Mouse (Mus musculus) thymus, postnatal 10 days (tissue): ENCODE measurements around the gene Rsbn1l.
A peak's percentile ranks its signal among the peaks of the same experiment; 100 is the strongest.
"Not testable (repeated sequence)": the region's sequence is repeated elsewhere in the genome, so short reads cannot be mapped to it uniquely, and the experiment has no call there.

Source experiments
- DNase-seq, 2 experiments: peaks; one replicate each; pipeline ENCODE4 v3.0.0; 2021; ENCODE audit warnings: low spot score in 2 of 2

The Rsbn1l gene

GRCm38 (mm10) chr5:20950516-20950854 lies 5.7 kb downstream of the Rsbn1l start:
- no peak for DNase-seq

GRCm38 (mm10) chr5:20950093-20950492 lies 6.1 kb downstream of the Rsbn1l start:
- DNase-seq = no peak

DNA sequence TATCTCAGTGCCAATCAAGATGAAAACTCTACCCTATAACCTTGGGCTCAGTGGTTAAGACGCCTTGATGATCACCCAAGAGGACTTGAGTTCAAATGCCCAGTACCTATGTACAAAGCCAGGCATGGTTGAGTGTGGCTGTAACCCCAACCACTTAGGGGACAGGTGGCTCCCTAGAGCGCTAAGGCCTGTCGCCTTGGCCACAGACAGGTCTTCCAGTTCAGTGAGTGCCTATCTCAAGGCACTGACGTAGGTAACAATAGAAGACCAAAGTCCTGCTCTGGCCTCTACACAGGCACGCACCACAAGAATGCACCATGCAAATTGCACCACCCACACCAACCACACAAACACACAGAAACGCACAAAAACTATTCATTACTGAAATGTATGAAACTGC lies 9.3 kb downstream of the Rsbn1l start:
- DNase-seq = no peak

GRCm38 (mm10) chr5:20944961-20945748 lies 11.0 kb downstream of the Rsbn1l start:
- DNase-seq = peak; percentile 25 to 46

DNA sequence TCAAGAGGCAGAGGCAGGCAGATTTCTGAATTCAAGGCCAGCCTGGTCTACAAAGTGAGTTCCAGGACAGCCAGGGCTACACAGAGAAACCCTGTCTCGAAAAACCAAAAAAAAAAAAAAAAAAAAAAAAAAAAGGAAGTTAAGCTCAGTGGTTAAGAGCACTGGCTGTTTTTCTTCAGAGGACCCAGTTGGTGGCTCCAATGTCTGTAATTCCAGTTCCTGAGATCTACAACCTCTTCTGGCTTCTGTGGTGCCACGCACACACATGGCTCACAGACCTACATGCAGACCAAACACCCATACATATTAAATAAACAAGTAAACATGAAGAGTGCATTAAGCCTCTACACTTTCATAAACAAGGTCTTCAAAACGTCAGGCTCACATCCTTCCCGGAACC lies 12.4 kb downstream of the Rsbn1l start:
- not testable (repeated sequence) for DNase-seq

DNA sequence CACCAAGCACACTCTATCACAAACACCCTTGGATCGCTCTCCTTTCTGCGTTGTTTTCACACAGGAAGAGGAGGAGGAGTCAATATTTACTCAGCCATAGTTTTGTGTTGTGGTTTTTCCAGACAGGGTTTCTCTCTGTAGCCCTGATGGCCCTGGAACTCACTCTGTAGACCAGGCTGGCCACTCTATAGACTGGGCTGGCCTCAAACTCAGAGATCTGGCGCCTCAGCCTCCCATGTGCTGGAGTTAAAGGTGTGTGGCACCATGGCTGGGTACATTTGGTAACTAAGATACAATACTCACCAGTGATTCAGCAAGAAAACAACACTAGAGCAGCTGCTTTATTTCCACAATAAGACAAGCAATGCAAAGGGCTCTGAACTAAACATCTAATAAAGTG lies 13.7 kb downstream of the Rsbn1l start:
- no peak for DNase-seq

DNA sequence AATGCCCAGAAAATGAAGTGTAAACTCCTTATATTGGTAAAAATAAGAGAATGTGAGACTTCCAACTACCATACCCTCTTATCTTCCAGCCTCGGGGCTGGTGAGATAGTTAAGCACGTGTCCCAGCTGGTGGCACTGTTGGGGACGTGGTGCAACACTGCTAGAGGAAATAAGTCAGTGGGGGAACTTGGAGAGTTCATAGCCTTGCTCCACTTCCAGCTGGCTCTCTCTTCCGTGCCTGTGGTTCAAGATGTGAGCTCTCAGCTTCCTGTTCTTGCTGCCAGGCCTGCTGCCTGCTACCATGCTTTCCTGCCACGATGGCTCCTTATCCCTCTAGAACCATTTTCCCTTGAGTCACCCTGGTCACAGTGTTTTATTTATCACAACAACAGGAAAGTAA lies 15.0 kb downstream of the Rsbn1l start:
- peak; percentile 56 to 58 for DNase-seq

GRCm38 (mm10) chr5:20940696-20941095 lies 15.5 kb downstream of the Rsbn1l start:
- no peak for DNase-seq

GRCm38 (mm10) chr5:20940040-20940571 lies 16.1 kb downstream of the Rsbn1l start:
- no peak for DNase-seq

GRCm38 (mm10) chr5:20938523-20938922 lies 17.7 kb downstream of the Rsbn1l start:
- no peak for DNase-seq

DNA sequence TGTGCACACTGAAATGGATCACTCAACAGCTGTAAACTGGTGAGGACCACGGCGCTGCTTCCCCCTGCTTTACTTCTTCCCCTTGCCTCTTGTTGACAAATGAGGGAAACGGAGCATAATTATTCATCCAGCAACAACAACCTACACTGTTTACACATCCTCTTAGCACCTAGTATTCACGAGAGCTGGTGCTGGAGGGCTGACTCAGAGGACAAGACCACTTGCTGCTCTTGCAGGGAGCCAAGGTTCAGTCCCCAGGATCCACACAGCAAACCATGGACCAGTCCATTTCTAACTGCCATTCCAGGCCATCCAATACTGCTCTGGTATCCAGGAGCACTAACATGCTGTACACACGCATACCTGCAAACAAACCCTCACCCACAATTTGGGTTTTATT lies 20.3 kb downstream of the Rsbn1l start:
- DNase-seq = no peak

GRCm38 (mm10) chr5:20932585-20932984 lies 23.6 kb downstream of the Rsbn1l start:
- DNase-seq = no peak

DNA sequence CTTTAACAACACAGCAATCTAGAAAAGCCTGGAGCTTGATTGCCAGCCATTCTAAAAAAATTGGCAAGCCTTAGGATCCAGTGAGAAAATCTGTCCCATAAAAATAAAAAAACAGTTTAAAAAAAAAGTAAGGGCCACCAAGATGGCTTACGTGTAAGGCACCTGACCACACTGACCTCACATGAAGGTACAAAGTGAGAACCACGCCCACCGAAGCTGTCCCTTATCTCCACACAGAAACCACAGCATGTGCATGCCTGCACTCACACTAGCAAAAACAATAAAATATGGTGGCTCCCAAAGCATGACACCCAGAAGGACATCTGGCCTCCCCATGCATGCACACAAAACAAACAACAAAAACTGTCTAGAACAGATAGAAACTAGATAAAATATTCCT lies 24.9 kb downstream of the Rsbn1l start:
- DNase-seq = no peak

- DNase-seq = no peak
These were observed 25.8 kb downstream of the Rsbn1l start for GRCm38 (mm10) chr5:20930430-20930829.

DNA sequence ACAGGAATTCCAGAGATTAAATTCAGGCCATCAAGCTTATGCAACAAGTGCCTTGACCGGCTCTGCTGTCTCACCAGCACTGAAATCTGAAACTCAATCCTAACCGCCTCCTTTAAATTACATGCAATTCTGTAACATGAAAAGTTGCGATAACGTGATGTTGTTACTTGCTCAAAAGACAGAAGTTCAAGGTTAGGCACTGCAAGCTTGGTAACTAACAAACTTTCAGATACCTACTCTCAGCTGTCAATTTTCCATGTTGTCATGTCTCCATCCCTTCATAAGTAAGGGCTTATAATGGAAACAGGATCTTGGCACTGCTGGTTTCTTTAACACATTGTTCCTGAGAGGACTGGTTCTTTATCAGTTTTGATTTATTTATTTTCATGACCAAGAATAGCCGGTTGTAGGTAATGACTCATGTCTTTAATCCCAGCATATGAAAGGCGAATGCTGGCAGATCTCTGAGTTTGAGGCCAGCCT lies 26.5 kb downstream of the Rsbn1l start:
- no peak for DNase-seq

DNA sequence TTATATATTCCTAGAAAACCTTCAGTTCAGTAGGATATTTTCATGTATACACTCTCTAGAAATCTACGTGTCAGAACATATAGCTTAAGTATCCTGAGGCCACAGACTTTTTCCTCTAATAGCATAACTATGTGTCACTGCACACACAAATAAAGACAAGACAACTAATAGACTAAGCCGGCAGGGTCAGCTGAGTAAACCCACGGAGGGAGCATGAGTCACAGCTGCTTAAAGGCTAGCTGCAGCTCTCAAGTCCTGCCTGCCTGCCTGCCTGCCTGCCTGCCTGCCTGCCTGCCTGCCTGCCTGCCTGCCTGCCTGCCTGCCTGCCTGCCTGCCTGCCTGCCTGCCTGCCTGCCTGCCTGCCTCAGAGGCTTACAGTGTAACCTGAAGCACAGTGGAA lies 30.7 kb downstream of the Rsbn1l start:
- no peak for DNase-seq

DNA sequence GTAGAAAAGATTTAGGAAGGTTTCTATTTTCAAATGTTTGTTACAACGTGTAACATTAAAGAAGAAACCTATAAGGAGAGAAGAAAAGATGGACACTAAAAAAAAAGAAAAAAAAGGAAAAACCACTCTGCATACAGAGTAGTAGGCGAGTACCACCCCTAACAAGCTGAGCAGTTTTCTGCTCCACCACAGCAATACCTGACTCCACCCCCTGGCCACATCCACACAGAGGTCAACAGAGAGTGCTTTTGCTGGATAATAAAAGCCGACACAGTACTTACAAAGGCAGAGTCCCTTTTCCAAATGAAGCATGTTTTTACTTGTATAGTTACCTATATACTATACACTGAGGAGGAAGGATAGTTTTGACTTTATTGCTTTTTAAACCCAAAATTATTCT lies 31.6 kb downstream of the Rsbn1l start:
- no peak for DNase-seq

GRCm38 (mm10) chr5:20919566-20919965 lies 36.6 kb downstream of the Rsbn1l start:
- DNase-seq = no peak

DNA sequence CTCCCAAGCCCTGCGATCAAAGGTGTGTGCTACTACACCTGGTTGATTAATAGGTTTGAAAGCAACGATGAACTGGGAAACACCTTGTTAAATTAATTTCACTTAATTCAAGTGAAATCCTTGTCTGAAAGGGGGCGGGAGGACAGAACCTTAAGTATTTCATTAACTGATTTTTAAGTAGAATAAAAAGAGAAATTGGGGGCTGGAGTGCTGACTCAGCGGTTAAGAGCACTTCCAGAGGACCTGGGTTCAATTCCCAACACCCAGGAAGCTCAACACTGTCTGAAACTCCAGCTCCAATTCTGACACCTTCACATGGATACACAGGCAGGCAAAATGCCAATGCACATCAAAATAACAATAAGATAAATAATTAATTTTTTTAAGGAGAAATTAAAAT lies 37.2 kb downstream of the Rsbn1l start:
- no peak for DNase-seq

DNA sequence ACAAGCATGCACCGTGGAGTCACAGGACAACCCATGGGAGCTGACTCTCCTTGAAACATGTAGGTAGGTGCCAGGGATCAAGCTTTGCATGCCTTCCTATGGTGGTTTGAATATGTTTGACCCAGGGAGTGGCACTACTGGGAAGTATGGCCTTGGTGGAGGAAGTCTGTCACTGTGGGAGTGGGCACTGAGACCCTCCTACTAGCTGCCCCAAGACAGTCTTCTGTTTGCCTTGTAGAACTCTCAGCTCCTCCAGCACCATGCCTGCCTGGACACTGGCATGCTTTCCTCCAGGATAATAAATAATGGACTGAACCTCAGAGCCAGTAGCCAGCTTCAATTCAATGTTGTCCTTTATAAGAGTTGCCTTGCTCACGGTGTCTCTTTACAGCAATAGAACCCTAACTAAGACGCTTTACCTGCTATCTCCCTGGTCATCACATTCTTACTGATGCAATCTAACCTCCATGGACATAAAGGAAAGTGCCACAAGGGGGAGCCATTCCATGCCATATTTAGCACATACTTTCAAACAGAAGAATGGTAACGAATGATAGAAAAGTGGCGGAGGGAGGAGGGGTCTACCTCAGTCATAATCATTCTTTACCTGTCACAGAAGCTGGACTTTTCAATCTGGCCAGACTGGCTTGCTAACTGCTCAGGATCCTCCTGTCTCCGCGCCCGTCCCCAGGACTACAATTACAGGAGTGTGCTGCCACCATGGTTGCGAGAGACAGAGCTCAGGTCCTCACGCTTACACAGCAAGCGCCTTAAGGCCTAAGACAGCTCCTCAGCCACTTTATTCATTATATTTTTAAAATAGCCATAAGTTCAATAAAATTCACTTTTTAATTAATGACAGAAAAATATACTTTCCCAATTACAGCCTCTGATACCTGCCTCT lies 42.6 kb downstream of the Rsbn1l start:
- peak; percentile 32 to 74 for DNase-seq

DNA sequence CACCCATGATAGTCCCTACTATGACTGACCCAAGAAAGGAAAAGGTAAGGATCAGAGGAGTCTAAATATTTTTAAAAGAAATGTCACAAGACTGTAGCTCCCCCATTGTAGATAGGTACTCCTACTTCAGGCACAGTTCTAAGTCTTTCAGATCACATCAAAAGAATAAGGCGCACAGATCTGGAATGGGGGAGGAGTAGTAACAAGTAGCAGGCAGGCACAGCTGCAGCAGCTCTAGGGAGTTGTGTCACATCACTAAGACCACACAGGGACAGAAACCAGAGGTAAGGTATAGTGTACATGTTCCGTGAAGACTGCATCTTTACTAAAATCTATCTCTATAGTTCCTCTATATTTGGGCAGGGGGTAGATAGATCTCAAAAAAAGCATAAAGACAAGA lies 44.5 kb downstream of the Rsbn1l start:
- peak in 1 of 2 experiments; percentile 35 for DNase-seq

- no peak for DNase-seq
These were observed 50.0 kb downstream of the Rsbn1l start for GRCm38 (mm10) chr5:20906191-20906590.

DNA sequence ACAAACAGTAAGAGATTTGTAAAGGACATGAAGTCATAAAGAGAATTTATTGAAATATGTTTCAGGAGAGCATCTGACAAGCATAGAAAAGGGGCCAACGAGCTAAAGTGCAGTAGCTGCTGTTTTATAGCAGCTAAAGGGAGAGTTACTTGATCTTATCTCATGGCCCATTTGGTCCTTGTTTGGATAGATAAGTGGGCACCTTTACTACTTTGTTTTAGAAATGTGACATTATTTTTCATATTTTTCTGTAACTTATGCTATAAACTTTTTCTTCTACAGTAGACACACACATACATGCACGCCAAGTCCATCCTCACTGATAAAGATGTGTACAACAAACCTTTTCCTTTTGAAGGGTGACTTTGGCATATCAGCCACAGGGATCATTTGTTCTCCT lies 50.8 kb downstream of the Rsbn1l start:
- no peak for DNase-seq
